Mouse (Mus musculus) liver, adult 2 months (tissue): ENCODE data around the gene Zfp961.

Experiments used
- CTCF ChIP-seq: fragments of 200-500 bp; IDR thresholded peaks from 2 replicates; pipeline ENCODE4 v1.5.1; 2011; ENCODE audit warnings: low read depth, low read length, control low read depth
- POLR2A ChIP-seq: fragments of 200-500 bp; IDR thresholded peaks from 2 replicates; pipeline ENCODE4 v1.6.1; 2011; ENCODE audit warnings: low read length, control low read depth; ENCODE audit not compliant: insufficient read depth; ENCODE audit errors: extremely low read depth

GRCm38 (mm10) chr8:71981032-71981431, 30.2 kb downstream of the Zfp961 start:
- TF ChIP-seq POLR2A = no peak
- no peak for TF ChIP-seq CTCF
